Mouse (Mus musculus) G1E (cell line): ENCODE data around the gene Senp7.

Experiments used
- CTCF ChIP-seq: IDR thresholded peaks from 2 replicates; pipeline ENCODE4 v1.5.1; 2012; ENCODE audit warnings: low read depth, low read length, inconsistent platforms, mixed read lengths
- GATA1 ChIP-seq: IDR thresholded peaks from 2 replicates; pipeline ENCODE4 v1.6.1; 2012; ENCODE audit warnings: borderline replicate concordance, low read length, inconsistent platforms, mixed read lengths
- TAL1 ChIP-seq: conservative IDR thresholded peaks from 2 replicates; pipeline ENCODE4 v1.6.1; 2012; ENCODE audit warnings: low read depth, low read length, inconsistent platforms, mixed read lengths

DNA sequence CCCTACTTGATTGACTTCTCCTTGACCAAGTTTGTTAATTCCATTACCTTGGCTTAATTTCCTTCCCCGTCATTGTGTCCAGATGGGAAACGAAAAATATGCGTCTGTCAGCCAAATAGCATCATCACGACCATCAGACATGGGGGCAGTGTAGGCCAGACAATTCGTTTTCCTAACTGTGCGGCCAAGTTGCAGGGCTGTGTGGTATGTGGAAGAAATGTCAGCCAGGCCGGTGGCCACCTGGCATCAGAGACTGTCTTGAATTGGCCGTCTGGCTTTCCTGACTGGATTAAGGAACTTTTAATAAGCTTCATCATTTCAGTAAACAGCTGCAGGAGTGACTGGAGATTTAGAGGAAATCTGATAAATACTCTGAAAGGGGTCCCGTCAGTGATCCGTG, 184.6 kb downstream of the Senp7 start:
- no peak for TF ChIP-seq TAL1
- no peak for TF ChIP-seq GATA1
- no peak for TF ChIP-seq CTCF
